Mouse (Mus musculus): ENCODE measurements around the gene Rasal2. TPM values are rescaled to one million over a fixed set of nuclear protein-coding genes. Genes with fewer than 3 reads are reported as not detected.

Rasal2 gene
- total RNA-seq, 1 experiment from 2014 or later: 14.5 TPM

DNA sequence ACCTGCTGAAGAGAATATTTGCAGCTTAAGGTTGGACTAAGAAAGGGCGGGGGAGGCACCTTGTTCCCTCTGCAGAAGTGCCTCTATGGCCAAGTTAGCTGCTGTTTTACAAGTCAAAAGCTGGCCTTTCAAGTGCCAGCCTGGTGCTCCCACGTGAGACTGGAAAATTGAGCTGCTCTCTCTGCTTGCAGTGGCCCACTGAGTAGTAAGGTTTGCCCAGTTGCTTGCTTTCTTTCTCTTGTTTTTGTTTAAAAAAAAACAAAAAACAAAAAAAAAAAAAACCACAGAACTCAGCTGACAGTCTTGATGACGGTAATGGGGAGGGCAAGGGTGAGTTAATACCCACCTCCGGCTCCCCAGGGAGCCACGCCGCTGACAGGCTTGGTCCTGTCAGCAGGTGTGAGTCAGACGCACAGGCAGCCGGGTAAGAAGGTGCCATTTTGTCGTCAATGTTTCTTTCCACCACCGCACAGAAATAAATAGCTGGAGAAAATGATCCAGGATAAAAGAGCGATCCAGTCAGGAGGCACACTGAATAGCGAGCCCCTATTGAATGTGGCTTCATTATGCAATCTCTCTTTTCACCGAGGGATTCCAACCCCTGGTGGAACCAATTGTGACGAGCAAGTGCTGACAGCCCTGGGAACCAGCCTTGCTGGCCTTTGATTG is 27.7 kb upstream of the Rasal2 start:
- DNase-seq: no peak

DNA sequence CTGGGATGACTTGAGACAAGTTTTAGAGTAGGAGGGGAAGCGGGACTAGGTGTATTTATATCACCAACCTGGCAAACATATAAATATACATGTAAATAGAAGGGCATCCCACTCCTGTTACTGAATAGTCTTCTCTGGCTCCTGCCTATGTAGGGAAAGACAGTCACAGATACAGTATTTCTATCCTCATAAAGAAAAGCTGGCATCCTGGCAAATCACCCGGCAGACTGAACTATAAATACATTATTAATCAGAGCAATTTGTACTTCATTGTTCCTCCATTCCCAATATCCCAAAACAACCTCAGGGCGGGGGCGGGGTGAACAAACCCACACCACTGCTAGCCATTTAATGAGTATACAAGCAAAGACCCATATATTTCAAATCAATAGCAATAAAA is 26.7 kb upstream of the Rasal2 start:
- DNase-seq: no peak

DNA sequence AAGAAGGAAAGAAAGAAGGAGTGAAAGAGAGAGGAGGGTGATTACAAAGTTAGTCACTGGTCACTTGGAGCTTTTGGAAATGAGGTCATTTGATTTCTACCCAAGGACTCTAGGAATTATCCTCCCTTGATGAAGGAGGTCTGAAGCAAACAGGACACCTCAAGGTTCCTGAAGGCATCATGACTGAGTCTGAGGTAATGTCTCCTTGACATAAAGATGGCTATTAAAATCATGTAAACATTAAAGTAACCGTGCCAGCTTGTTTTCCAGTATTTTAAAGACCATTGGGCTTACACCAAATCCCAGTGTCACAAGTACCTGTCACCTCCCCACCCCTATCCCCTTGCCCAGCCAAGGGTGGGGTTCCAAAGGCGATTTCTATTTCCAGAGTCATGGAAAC is 25.9 kb upstream of the Rasal2 start:
- no peak for DNase-seq

DNA sequence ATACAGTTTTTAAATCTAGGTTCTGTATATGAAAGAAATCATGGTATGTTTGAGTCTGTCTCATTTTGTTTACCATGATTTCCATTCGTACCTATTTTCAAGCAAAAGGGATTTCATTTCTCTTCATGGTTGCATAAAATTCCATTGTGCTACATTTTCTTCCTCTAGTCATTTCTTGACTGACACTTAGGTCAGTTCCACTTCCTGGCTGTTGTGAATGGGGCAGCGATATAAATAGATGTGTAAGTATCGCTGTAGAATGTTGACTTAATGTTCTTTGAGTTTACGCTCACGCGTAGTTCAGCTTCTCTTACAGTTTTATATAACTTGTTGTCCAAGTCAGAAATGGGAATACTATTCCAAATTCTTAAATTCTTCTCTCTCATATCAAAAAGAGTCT is 23.5 kb upstream of the Rasal2 start:
- no peak for DNase-seq

DNA sequence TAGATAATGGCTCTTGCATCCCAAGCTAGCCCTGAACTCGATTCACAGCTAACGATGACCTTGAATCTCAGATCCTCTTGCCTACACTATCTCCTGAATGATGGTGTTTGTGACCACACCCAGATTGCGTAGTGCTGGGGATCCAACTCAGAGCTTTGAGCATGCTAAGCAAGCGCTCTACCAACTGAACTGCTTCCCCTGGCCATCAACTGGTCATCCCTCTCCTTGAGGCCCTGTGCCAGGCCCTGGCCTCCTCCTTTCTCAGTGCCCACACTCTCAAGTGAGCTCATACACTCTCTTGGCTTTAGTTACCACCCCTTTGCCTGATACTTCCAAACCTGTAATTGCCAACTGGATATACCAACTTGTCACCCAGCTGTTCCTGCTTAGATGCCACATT is 22.0 kb upstream of the Rasal2 start:
- no peak for DNase-seq

DNA sequence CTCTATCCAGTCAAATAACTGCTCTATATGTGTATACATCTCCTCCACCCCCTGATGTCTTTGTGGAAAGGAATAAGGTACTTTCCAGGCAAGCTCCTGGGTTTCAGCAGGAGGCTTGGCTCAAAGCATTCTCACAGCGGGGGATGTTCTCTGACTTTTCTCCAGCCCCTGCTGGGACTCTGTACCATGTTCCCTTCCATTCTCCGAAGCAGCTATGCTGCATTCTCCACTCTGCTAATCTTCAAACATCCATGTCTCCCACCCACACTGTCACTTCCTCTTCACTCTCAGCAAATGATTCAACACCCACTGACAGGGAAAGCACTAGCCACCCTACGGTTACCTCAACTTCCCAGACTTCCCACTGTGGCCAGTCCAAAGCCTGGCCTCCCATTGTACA is 20.9 kb upstream of the Rasal2 start:
- DNase-seq: no peak

DNA sequence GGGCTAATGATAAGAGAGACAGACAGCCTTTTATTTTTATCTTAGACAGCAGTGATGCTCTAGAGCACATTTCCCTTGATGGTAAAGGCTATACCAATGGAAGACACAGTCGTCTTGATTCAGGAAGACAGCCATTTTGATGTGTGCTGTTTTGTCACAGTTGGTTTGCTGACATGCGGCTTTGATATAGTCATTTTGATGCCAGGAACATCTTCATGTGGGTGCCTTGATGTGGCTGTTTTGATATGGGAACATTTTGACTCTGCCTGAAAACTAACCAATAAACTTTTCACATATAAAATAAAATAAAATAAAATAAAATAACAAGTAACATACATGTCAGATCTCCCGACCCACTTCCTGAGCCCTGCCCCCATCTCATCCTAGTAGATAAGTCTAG is 16.0 kb upstream of the Rasal2 start:
- DNase-seq: no peak

DNA sequence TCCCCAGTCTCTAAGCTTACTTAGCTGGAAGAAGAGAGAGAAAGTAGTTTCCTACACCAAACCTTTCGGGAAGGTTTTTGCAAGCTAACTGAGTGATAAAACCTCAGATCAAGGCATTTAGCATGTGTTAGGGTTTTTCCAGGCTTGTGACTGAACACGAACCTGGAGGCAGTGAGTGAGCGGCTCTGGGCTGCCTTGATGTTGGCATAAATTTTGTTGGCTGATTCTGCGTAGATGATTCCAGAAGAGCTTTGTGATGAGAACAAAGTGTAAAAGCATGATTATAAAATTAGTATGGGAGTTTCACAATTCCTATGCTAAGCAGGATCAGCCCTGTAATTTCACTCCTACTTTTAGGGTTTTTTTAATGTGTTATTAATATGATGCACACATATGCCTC is 15.2 kb upstream of the Rasal2 start:
- no peak for DNase-seq

DNA sequence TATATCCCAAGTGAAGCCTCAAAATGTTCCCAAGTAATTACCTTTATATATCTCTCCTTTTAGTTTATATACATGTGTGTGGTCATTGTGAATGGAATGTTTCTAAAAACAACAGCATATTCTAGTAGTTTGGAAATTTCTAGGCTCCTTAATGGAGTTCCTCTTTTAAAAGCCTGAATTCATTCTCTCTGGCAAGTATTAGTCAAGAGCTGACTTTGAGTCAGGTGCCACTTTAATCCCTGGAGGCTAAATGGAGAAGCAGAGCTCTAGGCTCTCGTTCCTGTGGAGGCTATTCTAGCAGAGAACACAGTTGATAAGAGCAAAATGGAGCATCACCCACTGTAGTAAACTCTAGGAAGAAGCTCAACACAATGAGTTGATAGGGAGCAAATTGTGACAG is 14.5 kb upstream of the Rasal2 start:
- DNase-seq: no peak

DNA sequence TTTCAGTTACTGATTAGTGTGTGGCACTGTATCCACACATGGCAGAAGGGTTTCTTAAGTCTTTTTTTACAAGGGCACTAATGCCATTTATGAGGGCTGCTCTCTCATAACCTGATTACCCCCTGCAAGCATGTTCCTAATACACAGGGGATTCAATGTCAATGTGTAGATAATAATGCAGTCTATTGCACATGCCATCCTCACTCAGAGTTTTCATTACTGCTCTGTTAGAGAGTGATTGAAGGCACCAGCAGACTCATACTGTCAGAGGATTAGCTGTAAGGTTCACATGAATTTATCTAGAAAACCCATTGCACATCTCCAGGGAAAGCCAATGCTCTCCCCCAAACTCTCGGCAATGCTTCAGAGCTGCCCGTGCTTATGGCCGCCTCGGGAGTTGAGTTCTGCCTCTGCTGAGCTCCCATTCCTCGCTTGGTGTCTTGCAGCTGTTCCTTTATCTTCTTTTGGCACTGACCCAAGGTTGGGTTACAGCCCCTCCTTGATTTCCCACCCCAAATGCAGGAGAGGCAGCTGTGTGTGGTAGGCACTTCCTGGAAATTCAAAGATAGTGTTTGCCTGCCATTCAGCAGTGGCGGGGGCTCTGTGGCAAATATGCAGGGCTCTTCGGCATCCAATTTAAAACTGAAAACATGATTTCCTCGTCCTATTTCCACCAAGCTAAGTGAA is 13.5 kb upstream of the Rasal2 start:
- no peak for DNase-seq

DNA sequence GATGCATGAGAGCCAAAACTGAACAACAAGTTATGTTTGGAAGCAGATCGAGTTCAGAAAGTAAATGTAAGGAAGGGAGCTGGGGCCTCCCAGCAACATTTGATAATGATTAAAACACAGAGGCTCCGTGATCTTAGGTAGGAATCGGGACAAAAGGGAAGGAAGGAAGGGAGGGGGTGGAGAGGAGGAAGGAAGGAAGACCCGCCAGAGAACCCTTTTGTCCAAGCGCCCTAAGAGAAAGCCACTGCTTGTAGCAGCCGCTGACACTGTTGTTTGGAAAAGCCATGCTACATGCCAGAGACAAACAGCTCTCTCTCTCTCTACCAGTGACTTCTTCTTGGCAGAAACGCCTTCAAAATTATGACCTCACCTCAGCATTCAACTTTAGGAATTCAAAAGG is 5.5 kb upstream of the Rasal2 start:
- no peak for DNase-seq

DNA sequence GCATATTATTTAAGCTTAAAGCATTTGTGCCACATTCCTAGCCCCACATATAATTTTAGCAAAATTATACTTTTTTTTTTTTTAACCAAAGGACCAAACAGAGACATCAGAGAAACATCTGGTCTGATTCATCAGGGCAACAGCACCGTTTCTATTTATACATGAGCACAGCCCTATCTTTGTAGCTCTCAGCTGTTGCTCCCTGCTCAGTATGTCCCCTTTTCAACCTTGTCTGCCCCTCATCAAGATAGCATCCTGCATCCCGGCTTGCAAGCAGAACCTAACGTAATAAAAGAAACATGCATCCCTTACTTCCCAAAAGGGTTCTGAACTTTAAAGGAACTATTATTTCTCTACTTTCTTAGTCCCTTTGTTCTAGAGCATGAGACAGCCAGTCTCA is 5.0 kb upstream of the Rasal2 start:
- no peak for DNase-seq

DNA sequence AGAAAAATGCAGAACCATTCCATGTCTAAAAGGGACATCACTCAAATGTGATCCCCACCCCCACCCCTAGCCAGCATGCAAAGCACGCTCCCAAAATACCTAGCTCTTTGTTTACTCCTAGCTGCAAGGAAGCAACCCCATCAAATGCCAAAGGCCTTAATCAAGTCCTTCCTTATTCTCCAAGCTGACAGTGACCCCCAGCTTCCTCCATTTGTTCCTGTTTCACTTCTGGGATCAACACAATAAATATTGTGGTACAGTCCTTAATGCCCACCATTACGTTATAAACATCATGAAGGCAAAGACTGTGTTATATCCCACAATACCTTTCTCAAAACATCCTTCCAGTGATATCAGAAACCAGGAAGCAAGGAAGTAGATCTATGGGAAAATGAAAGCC is 4.2 kb upstream of the Rasal2 start:
- DNase-seq: no peak

DNA sequence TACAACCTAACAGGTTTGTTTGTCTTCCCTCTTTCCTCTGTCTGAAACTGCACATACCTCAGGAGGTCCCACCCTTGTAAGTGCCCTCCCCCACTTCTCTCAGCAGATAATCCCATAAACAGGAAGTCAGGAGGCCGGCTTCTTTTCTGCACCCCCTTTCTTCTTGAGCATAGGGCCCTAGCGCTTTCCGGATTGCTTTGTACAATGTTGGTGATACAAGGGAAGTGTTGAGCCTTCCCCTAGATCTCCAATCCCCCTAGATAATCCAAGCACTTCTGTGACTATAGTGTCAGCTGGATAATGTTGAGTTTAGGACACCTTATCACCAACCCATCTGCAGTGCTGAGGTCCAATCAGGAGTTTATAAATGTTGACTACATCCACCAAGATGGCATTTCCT is 3.4 kb upstream of the Rasal2 start:
- no peak for DNase-seq

DNA sequence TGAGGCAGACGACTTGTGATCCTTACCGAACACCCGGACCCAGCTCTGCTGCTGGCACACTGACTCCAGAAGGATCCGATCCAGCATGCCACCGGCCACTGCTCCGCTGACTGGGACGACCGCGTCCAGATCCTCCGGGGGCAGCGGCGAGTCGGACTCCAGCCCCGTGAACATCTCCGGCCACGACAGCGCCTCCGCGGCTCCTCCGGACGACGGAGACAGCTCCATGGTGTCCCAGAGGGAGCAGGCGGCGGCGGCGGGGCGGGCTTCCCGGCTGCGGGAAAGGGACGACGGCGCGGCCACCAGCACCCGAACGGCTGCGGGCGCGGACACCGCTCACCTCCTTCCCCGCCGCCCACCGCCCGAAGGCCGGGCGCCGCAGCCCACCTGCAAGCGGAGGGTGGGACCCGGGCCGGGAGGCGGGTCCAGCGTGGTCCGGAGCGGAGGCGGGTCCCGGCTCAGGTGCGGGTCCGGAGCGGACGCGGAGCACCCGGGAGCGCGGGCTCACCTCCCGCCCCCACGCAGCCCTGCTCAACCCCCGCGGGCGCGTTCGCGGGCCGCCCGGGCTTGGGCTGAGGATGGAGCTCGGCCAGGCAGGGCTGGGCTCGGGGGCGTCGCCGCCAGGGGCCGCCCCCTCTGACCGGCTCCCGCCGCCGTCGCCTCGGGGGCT is 549 bp downstream of the Rasal2 start:
- DNase-seq: peak; percentile 77

DNA sequence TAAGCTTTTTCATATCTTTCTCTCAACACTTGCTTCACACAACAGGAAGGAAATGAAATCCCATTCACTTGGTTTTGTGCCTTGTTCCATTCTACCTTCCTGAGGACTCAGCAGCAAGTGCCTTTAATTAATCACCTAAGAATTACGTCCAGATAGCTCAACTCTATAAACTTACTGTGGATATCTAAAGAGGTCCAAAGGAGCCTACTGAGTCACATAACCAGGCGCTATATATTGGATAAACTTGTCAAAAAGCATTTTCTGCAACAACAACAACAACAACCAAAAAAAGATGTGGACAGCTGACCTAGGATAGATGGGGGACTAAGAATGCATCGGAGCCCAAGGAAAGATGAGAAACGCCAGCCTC is 1.1 kb downstream of the Rasal2 start:
- no peak for DNase-seq

DNA sequence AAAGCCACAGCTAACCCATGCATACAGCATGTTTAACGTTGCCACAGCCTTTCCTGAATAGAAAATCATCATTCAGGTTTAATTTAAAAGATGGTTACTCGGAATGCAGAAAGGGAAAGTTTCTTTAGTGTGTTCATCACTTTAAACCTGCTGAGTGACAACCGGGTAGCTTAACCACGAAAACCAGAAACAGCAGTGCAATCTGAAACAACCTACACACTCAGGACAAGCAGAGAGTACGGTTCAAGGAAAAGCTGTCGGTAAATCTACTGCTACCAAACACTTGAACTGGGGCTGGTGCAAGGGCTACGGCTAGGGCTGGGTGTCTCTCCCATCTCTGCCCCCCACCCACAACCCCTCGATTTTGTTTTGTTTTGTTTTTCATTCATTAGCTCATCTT is 1.5 kb downstream of the Rasal2 start:
- DNase-seq: no peak

DNA sequence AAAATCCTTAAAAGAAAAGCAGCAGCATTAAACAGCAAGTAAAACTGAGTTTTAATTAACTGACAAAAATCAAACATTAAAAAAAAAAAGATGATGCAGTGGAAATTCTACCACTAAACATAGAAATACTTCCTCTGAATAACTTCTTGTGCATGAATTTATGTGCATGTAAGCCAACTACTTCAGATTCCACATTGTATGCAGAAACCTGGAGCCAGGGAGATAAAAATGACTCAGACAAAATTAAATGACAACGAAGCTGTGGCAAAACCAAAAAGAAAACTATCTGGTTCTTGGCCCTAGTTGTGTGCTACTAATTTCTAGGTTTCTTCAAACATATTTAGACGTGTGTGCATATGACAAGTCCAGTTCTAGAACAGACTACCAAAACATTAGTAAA is 2.7 kb downstream of the Rasal2 start:
- no peak for DNase-seq

DNA sequence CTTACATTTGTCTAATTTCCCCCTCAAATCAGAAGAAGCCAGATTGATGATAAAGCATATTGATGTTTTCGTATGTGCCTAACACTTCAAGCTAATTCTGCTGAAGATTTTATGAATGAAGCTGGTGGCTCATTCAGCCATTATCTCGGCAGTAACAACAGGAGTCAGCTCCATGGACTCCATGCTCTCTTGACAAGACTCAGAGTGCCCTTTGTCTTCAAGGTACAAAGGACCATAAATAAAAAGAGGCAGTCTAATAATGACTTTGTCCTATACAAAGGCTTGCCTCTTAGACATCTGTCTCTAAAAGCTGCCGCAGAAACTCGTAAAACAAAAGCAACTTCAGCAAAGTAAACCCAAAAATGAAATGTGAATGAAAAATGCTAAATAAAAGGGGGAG is 24.4 kb downstream of the Rasal2 start:
- no peak for DNase-seq

DNA sequence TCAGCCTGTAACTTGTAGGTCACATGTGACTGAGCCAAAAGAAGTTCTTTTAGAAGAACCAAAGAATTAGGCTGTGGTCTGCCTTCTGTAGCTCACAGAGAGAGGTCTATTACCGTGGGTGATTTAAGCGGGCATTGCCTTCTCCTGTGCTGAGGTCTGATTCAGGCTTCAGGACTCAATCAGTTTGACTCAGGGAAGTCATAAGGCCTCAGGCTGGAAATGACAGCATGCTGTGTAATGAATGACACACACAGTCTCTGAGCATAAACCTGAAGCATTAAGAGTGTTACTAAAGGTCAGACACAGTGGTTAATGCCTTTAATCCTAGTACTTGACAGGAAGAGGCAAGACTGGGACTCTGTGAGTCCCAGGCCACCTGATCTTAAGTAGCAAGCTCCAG is 31.7 kb downstream of the Rasal2 start:
- no peak for DNase-seq

DNA sequence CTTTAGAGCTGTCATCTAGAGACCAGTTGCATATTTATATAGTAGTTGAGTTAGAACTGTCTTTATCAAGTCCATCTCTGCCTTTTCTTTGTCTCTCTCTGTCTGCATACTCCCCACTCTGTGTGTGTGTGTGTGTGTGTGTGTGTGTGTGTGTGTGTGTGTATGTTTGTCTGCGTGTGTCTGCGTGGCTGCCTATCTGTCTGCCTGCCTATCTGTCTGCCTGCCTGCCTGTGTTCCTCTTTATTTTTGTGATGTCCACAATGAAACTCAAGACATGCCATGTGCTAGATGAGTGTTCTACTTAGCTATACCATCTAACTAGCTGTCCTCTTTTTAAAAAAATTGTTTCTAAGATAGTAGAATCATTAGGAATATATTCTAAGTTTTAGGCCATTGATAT is 42.0 kb downstream of the Rasal2 start:
- DNase-seq: no peak

DNA sequence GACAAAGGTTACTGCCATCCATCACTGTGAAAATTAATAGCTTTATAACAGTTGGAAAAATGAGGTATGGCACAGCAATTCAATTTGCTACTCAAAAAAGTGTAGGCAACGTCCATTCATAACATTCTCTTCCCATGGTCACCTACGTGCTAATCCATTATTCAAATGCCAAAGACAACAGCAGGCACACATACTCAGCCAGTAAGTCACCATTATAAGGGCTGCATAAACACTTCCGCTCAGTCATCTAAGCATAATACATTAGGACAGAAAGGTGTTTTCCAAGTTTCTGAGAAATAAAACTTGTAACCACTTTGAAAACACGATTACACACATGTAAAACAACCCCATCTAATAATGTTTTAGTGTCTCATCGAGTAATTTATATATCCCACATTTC is 44.1 kb downstream of the Rasal2 start:
- DNase-seq: no peak

DNA sequence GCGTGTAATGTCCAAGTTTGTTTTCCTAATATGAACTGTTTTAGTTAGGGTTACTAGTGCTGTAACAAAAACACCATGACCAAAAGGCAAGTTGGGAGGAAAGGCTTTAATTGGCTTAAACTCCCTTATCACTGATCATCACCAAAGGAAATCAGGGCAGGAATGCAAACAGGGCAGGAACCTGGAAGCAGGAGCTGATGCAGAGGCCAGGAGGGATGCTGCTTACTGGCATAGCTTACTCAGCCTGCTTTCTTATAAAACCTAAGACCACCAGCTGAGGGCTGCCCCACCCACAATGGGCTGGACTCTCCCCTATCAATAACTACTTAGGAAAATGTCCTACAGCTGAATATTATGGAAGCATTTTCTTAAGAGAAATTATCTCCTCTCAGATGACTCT is 65.7 kb downstream of the Rasal2 start:
- DNase-seq: no peak

DNA sequence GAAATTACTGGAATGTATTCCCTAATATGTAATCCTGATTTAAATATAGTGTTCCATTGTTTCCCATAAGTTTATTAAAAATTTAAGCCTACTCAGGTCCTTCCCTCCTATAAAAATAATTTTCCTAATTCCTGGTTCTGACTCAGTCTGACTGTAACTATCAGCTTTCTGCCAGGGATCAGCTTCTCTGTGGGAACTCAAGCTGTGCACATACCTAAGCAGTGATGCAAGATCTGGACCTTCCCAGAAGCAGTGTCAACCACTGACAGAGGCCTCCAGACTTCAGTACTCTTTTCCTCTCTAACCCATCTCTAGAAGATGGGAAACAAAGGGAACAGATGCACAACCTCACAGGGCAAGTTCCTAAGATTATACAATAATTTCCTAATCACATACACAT is 68.9 kb downstream of the Rasal2 start:
- no peak for DNase-seq

Data from adrenal gland, postnatal 25 days (tissue).